Mouse (Mus musculus) left cerebral cortex, postnatal 14 days (tissue): ENCODE results near the gene Diaph3. TPM values are rescaled to one million over a fixed set of nuclear protein-coding genes. Genes with fewer than 3 reads are reported as not detected.

Source experiments
- DNase-seq, 2 experiments: peaks; one replicate each; pipeline ENCODE4 v3.0.0; 2021 to 2022; ENCODE audit warnings: low spot score in 2 of 2, mixed read lengths in 1 of 2
- intact Hi-C: fragments of 180-260 bp; cut with DNase I; formaldehyde crosslinking; loops from one replicate; pipeline ENCODE4 v1.15.1; 2025
- long read RNA-seq, 2 experiments: library from polyadenylated mRNA; stranded (forward); transcript quantifications; one replicate each; pipeline ENCODE4 v2.0.0; 2021
- total RNA-seq, 2 experiments: library from RNA; stranded (reverse); gene quantifications; 2 replicates each; pipeline ENCODE4 v1.2.3; 2021

Gene Diaph3
- 1 to 10 TPM; 4.2 to 5.1 TPM for total RNA-seq
- long read RNA-seq, experiment 1, partial matches to known transcripts = 4 of 9 reads
- long read RNA-seq, experiment 1, other reads (novel, unspliced or antisense) = 3 of 9 reads
- long read RNA-seq, experiment 2, partial matches to known transcripts = 0 of 4 reads
- long read RNA-seq, experiment 2, other reads (novel, unspliced or antisense) = 1 of 4 reads

- intact Hi-C loops = no loop called here
- DNase-seq = peak; percentile 97 to 99
Measured at GRCm38 (mm10) chr14:87140963-87141486, at the start of gene Diaph3. Gene Diaph3, minus strand, starts transcription at chr14:87141235.

- DNase-seq = no peak
- intact Hi-C loops = no loop called here
Measured at GRCm38 (mm10) chr14:87190685-87191084, 49.6 kb upstream of the Diaph3 start.

DNA sequence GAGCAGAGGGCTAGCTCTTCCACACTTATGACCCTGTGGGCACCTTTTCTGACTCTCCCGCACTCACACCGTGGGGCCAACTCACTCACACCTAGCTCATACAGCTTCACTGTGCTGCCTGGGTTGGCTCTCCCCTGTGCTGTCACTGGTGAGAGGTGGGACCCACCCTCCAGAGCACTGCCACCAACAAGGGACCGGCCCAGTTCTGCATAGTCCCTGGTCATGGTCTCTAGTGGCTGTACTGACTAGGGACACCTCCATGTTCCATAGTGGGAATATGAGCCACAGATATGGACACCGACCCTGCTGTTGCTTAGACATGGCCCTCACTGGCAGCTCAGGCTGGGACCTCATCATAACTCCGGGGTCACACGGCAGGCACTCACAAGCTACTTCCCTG is 30.5 kb upstream of the Diaph3 start:
- intact Hi-C loops = no loop called here
- no peak for DNase-seq

- intact Hi-C loops = no loop called here
- DNase-seq = peak in 1 of 2 experiments; percentile 34
Measured at GRCm38 (mm10) chr14:87169151-87169550, 28.1 kb upstream of the Diaph3 start.

DNA sequence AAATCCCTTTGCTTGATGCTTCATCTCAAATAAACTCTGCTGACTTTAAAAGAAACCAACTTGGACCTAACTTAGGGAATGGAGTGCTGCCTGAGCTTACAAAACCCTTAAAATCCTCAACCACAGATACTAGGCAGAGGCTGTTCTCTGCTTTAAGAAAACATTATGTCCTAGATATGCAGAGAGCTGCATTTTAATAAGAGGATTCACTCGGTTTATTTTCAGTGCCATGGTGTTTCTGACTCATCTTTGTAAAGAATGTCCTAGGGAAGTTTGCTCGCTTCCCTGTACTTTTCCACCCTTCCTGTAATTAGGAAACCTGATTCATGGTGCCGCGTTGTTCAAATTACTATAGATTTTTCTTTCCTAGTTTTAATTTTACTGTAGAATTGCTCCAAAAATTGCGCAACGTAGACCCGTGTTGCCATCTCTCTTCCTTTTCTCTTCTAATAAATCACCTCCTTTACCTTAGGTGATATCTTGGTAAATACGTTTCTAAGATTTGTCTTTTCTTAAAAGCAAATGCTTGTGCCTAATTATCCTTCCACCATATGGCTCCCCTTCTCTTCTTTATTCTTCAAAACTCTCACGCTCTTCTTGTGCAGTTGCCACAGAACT is 14.7 kb upstream of the Diaph3 start:
- DNase-seq = peak in 1 of 2 experiments; percentile 56
- intact Hi-C loops = no loop called here

DNA sequence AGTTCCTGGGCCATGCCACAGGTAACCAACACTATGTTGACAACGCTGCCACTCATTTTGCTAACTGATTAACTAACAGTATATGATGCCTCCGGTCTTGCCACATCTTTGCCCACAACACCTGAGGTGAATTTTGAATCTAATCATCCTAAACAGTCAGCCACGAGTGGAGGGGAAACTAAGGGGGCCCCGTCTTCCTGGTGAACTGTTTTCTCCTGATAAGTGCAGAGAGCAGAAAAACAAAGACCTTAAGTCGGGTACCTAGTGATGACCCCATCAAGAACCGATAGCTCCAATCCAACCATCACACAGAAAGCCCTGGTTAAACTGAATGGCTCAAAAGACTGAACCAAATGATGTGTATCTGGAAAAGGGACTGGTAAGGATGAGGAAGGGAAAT is 8.6 kb upstream of the Diaph3 start:
- DNase-seq = no peak
- intact Hi-C loops = no loop called here

- DNase-seq = no peak
- intact Hi-C loops = no loop called here
Measured at GRCm38 (mm10) chr14:87146704-87147103, 5.7 kb upstream of the Diaph3 start.

- no peak for DNase-seq
- intact Hi-C loops = no loop called here
Measured at GRCm38 (mm10) chr14:87145351-87145750, 4.3 kb upstream of the Diaph3 start.

GRCm38 (mm10) chr14:87141777-87142176 is 742 bp upstream of the Diaph3 start:
- no peak for DNase-seq
- intact Hi-C loops = no loop called here

DNA sequence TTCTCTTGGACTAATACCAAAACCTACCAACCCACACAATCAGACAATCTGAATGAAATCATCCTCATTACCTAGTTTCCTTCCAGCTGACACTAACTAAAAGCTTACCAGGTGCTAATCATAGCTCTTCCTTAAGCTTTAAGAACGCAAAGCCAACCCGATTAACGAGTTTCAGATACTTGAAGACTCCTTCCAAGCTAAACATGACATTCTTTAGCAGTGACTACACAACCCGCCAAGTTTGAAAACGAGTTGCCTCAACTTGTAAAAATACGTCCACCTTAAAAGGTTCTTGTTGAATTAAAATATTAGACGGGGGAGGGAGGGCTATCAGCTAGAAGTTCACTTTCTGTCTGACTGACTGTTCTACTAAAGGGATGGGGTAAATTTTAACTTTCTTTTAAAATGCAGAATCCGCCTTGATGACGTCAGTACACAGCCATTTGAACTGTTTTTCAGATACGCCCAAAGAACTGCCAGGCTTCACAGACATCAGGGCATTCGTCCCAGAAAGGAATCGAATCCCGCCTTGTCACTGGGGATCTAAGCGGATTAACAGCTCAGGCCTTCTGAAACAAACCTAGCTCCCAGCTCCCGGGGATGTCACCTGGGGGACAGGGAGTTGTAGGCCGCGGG is 590 bp downstream of the Diaph3 start:
- no peak for DNase-seq
- intact Hi-C loops = no loop called here

DNA sequence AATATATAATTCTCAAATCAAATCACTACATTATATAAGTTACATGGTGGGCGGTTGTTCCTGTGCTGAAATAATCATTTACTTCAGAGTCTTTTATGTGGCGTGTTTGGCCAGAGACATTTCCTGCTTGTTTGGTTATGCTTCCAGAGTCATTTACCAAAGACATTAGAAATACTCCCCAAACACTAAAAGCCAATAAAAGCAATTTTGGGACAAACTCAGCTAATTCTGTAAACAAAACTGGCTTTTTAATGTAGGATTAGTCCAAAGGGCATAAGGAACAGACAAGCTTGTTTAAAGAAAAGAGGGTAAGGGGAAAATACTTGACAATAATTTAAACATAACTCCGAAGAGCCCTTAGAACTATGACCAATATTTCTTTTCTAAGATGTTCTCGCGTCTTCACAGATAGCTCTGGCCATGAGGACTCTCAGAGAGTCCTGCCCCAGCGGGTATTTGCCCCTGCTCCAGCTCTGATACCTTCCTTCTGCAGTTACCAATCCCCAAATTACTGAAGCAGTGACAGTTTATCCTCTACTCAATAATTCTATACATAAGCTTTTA is 14.9 kb downstream of the Diaph3 start:
- intact Hi-C loops = no loop called here

GRCm38 (mm10) chr14:87125492-87125891 is 15.5 kb downstream of the Diaph3 start:
- intact Hi-C loops = no loop called here
- DNase-seq = no peak

More for the DNA sequence above, 14.9 kb downstream of the Diaph3 start:
- DNase-seq = no peak

GRCm38 (mm10) chr14:87123091-87123490 is 17.9 kb downstream of the Diaph3 start:
- intact Hi-C loops = no loop called here
- no peak for DNase-seq

DNA sequence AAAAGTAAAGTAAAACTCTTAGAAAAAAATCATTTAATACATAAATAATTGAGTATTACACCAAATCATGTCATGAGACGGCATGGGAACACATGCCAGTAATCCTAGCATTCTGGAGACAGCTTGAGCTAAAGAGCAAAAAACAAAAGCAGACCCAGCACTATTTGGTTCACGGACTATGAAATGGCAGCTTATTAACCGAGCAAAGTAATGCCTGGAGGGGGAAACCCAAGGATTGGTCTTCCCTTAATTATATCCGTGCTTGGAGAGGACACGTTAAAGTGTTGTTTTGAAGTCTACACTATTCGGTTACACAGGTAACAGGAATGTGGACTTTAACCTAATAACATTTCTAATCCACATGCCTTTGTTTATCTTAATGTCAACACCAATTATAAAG is 19.2 kb downstream of the Diaph3 start:
- no peak for DNase-seq
- intact Hi-C loops = no loop called here

- DNase-seq = no peak
- intact Hi-C loops = no loop called here
Measured at GRCm38 (mm10) chr14:87110634-87111033, 30.4 kb downstream of the Diaph3 start.

GRCm38 (mm10) chr14:87099380-87100088 is 41.5 kb downstream of the Diaph3 start:
- intact Hi-C loops = no loop called here
- no peak for DNase-seq

DNA sequence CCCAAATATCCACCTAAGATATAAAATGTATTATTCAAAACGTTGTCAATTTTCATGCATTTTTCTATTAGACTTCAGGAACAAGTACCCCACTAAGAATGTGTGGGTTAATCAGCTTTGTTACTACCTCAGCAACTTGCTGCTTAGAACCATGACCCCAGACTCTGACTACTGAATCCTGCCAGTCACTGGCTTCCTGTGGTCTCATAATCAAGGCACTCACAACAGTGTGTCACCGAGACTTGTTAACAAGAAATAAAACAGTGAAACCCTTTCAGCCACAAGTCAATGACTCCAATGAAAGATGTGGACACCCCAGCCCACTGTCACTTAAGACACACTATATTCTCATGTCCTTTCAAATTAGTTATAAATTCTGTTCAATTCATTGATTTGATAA is 42.9 kb downstream of the Diaph3 start:
- intact Hi-C loops = no loop called here
- DNase-seq = no peak

DNA sequence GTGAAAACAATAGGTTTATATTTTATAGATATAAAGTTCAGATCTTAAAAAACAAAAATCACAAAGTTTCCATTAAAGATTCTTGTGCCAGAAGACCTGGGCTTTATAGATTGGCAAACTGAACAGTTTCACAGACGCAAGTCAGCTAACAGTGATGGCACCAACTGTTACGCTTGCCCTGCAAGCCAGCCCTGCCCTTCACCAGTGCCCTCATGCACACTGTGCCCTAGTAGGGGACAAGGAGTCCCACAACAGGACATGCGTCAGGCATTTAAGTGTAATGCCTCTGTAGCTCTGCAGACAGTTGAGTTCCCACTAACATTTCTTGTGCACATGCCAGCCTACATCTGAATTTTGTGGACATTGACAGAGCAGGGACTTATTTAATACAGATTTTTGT is 49.5 kb downstream of the Diaph3 start:
- no peak for DNase-seq
- intact Hi-C loops = no loop called here

- intact Hi-C loops = no loop called here
- no peak for DNase-seq
Measured at GRCm38 (mm10) chr14:87091108-87091507, 49.9 kb downstream of the Diaph3 start.

DNA sequence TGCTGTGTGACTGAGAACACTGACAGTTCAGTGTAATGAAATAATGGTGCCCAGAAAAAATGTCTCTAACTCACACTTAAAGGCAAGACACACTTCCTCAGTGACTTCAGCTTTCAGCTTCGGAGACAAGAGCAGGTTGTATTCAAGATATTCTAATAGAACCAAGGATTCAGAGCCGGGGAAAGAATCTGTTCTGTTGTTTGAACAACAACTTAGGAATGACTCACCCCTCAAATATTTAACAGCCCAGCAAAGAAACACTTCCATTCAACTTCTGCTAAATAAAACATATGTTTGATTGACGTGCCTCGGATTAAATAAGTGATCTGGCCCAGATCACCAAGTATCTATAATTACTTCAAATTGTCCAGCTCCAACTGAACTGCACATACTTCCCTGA is 52.1 kb downstream of the Diaph3 start:
- no peak for DNase-seq
- intact Hi-C loops = no loop called here
